Mouse (Mus musculus) neural tube, embryonic 13.5 days (tissue): ENCODE results near the gene Tspan10. TPM values are rescaled to one million over a fixed set of nuclear protein-coding genes. Genes with fewer than 3 reads are reported as not detected.
"Not testable (repeated sequence)": the region's sequence is repeated elsewhere in the genome, so short reads cannot be mapped to it uniquely, and the experiment has no call there.

Experiments
- ATAC-seq: fragments of 200-750 bp; cut with Nextera tagmentation; 2 replicates; pipeline ENCODE4 v1.8.0; 2017; ENCODE audit warnings: low read depth, mild to moderate bottlenecking, moderate TSS enrichment, moderate library complexity
- H3K27ac ChIP-seq: fragments of 300-500 bp; sonication (generic); replicated peaks from 2 replicates; pipeline ENCODE4 v1.5.1; 2015; ENCODE audit warnings: moderate library complexity, mild to moderate bottlenecking, inconsistent platforms
- H3K27me3 ChIP-seq: fragments of 300-500 bp; sonication (generic); 2 replicates; pipeline ENCODE4 v1.6.1; 2015; ENCODE audit warnings: mild to moderate bottlenecking, inconsistent platforms
- H3K36me3 ChIP-seq: fragments of 300-500 bp; sonication (generic); 2 replicates; pipeline ENCODE4 v1.6.1; 2015; ENCODE audit warnings: mild to moderate bottlenecking, inconsistent platforms
- H3K4me1 ChIP-seq: fragments of 300-500 bp; sonication (generic); replicated peaks from 2 replicates; pipeline ENCODE4 v1.6.1; 2015; ENCODE audit warnings: inconsistent platforms
- H3K4me2 ChIP-seq: fragments of 300-500 bp; sonication (generic); 2 replicates; pipeline ENCODE4 v1.6.1; 2015; ENCODE audit warnings: inconsistent platforms, mild to moderate bottlenecking, moderate library complexity
- H3K4me3 ChIP-seq: fragments of 300-500 bp; sonication (generic); 2 replicates; pipeline ENCODE4 v1.5.1; 2015; ENCODE audit warnings: mild to moderate bottlenecking, inconsistent platforms
- H3K9ac ChIP-seq: fragments of 300-500 bp; sonication (generic); 2 replicates; pipeline ENCODE4 v1.6.1; 2015; ENCODE audit warnings: moderate library complexity, mild to moderate bottlenecking, inconsistent platforms
- H3K9me3 ChIP-seq: fragments of 300-500 bp; sonication (generic); 2 replicates; pipeline ENCODE4 v1.6.1; 2016; ENCODE audit warnings: inconsistent platforms
- WGBS: fragments of 180-500 bp; shearing (Covaris S2); methylation state at CpG from one replicate; pipeline ENCODE4 v1.1.7; 2015; 5-methylcytosine and 5-hydroxymethylcytosine counted together
- polyA plus RNA-seq: library from polyadenylated mRNA; unstranded; fragments of >200 nt; fragmentation: Nextera tagmentation; extraction: Ambion mirVana; gene quantifications from 2 replicates; pipeline ENCODE4 v1.2.1, GENCODE M21; 2015

Gene Tspan10
- not detected in 2 replicates for polyA plus RNA-seq

- H3K9ac ChIP-seq = no peak within 1 kb of the TSS
- no peak within 1 kb of the TSS for H3K4me2 ChIP-seq
- no peaks in the 10 kb centered on the region for H3K9me3 ChIP-seq
- ATAC-seq = no peak
- H3K36me3 ChIP-seq = no peaks in the 10 kb centered on the region
- no peaks in the 10 kb centered on the region for H3K4me1 ChIP-seq
- no peak within 1 kb of the TSS for H3K27ac ChIP-seq
- H3K27me3 ChIP-seq = no peaks in the 10 kb centered on the region
- H3K4me3 ChIP-seq = no peak within 1 kb of the TSS
- WGBS = 79% methylated on average over 3 of the region's 3 CpGs
Measured at GRCm38 (mm10) chr11:120442344-120442743, at the start of gene Tspan10. TSS of gene Tspan10 (plus strand) at chr11:120442644.

GRCm38 (mm10) chr11:120395661-120396060 lies 46.8 kb upstream of the Tspan10 start:
- Histone ChIP-seq H3K9me3 (no peaks in the 10 kb centered on the region), H3K27me3 (no peaks in the 10 kb centered on the region), H3K27ac (no peak overlapping the region), H3K4me3 (no peak overlapping the region), H3K36me3 (peaks cover 77% of the 10 kb centered on the region), H3K4me2 (no peak overlapping the region), H3K4me1 (no peaks in the 10 kb centered on the region; the same call in 1 of the 2 replicates), H3K9ac (no peak overlapping the region)
- no peak for ATAC-seq
- WGBS = 82% methylated on average over 4 of the region's 4 CpGs

- WGBS = 68% methylated on average over 2 of the region's 2 CpGs
- no peak overlapping the region for H3K4me3 ChIP-seq
- H3K4me1 ChIP-seq = no peaks in the 10 kb centered on the region
- peaks cover 87% of the 10 kb centered on the region for H3K36me3 ChIP-seq
- no peaks in the 10 kb centered on the region for H3K9me3 ChIP-seq
- no peaks in the 10 kb centered on the region for H3K27me3 ChIP-seq
- no peak overlapping the region for H3K27ac ChIP-seq
- ATAC-seq = no peak
- H3K4me2 ChIP-seq = no peak overlapping the region
- H3K9ac ChIP-seq = no peak overlapping the region
Measured at GRCm38 (mm10) chr11:120397602-120398001, 44.8 kb upstream of the Tspan10 start.

GRCm38 (mm10) chr11:120399319-120399718 lies 43.1 kb upstream of the Tspan10 start:
- no peaks in the 10 kb centered on the region for H3K4me1 ChIP-seq
- H3K27me3 ChIP-seq = no peaks in the 10 kb centered on the region
- no peak overlapping the region for H3K9ac ChIP-seq
- ATAC-seq = no peak
- H3K4me3 ChIP-seq = no peak overlapping the region
- H3K9me3 ChIP-seq = no peaks in the 10 kb centered on the region
- H3K36me3 ChIP-seq = peaks cover 88% of the 10 kb centered on the region
- 94% methylated on average over 2 of the region's 2 CpGs for WGBS
- no peak overlapping the region for H3K27ac ChIP-seq
- no peak overlapping the region for H3K4me2 ChIP-seq

- no peak overlapping the region for H3K9ac ChIP-seq
- no peaks in the 10 kb centered on the region for H3K4me1 ChIP-seq
- H3K9me3 ChIP-seq = no peaks in the 10 kb centered on the region
- H3K27me3 ChIP-seq = no peaks in the 10 kb centered on the region
- 93% methylated on average over 1 of the region's 1 CpGs for WGBS
- H3K4me3 ChIP-seq = no peak overlapping the region
- no peak for ATAC-seq
- H3K4me2 ChIP-seq = no peak overlapping the region
- peaks cover 98% of the 10 kb centered on the region for H3K36me3 ChIP-seq
- H3K27ac ChIP-seq = no peak overlapping the region
Measured at GRCm38 (mm10) chr11:120404814-120405213, 37.6 kb upstream of the Tspan10 start.

GRCm38 (mm10) chr11:120405867-120406266 lies 36.6 kb upstream of the Tspan10 start:
- WGBS = 90% methylated on average over 3 of the region's 3 CpGs
- H3K27me3 ChIP-seq = no peaks in the 10 kb centered on the region
- no peak overlapping the region for H3K9ac ChIP-seq
- no peaks in the 10 kb centered on the region for H3K9me3 ChIP-seq
- H3K36me3 ChIP-seq = peaks cover 98% of the 10 kb centered on the region
- H3K27ac ChIP-seq = no peak overlapping the region
- H3K4me1 ChIP-seq = no peaks in the 10 kb centered on the region
- no peak overlapping the region for H3K4me3 ChIP-seq
- ATAC-seq = no peak
- H3K4me2 ChIP-seq = no peak overlapping the region

- ATAC-seq = no peak
- no peaks in the 10 kb centered on the region for H3K4me1 ChIP-seq
- H3K4me3 ChIP-seq = no peak overlapping the region
- H3K36me3 ChIP-seq = peaks cover 98% of the 10 kb centered on the region
- no peak overlapping the region for H3K9ac ChIP-seq
- WGBS = 92% methylated on average over 1 of the region's 1 CpGs
- H3K4me2 ChIP-seq = no peak overlapping the region
- no peaks in the 10 kb centered on the region for H3K27me3 ChIP-seq
- H3K27ac ChIP-seq = no peak overlapping the region
- no peaks in the 10 kb centered on the region for H3K9me3 ChIP-seq
Measured at GRCm38 (mm10) chr11:120406445-120406844, 36.0 kb upstream of the Tspan10 start.

- not testable (repeated sequence) for H3K9ac ChIP-seq, H3K4me1 ChIP-seq, H3K27me3 ChIP-seq, H3K27ac ChIP-seq, ATAC-seq, H3K9me3 ChIP-seq, H3K4me2 ChIP-seq, H3K4me3 ChIP-seq
- 96% methylated on average over 7 of the region's 10 CpGs for WGBS
- H3K36me3 ChIP-seq = peaks cover 93% of the 10 kb centered on the region
Measured at GRCm38 (mm10) chr11:120413621-120414020, 28.8 kb upstream of the Tspan10 start.

GRCm38 (mm10) chr11:120417852-120418251 lies 24.6 kb upstream of the Tspan10 start:
- H3K4me2 ChIP-seq = no peak overlapping the region
- H3K36me3 ChIP-seq = peaks cover 92% of the 10 kb centered on the region
- no peaks in the 10 kb centered on the region for H3K27me3 ChIP-seq
- H3K4me1 ChIP-seq = no peaks in the 10 kb centered on the region
- no peak overlapping the region for H3K4me3 ChIP-seq
- no peak overlapping the region for H3K9ac ChIP-seq
- H3K27ac ChIP-seq = no peak overlapping the region
- WGBS = 90% methylated on average over 7 of the region's 7 CpGs
- no peak for ATAC-seq
- no peaks in the 10 kb centered on the region for H3K9me3 ChIP-seq

- H3K9ac ChIP-seq = no peak overlapping the region
- peaks cover 4% of the 10 kb centered on the region; the same call in 1 of the 2 replicates for H3K4me1 ChIP-seq
- no peak overlapping the region for H3K4me2 ChIP-seq
- 53% methylated on average over 1 of the region's 1 CpGs for WGBS
- ATAC-seq = no peak
- peaks cover 92% of the 10 kb centered on the region for H3K36me3 ChIP-seq
- no peaks in the 10 kb centered on the region for H3K27me3 ChIP-seq
- no peak overlapping the region for H3K4me3 ChIP-seq
- H3K27ac ChIP-seq = no peak overlapping the region
- H3K9me3 ChIP-seq = no peaks in the 10 kb centered on the region
Measured at GRCm38 (mm10) chr11:120418592-120418991, 23.9 kb upstream of the Tspan10 start.

- ATAC-seq = no peak
- Histone ChIP-seq H3K36me3 (peaks cover 86% of the 10 kb centered on the region), H3K4me1 (peaks cover 4% of the 10 kb centered on the region; the same call in 1 of the 2 replicates), H3K4me3 (no peak overlapping the region), H3K27ac (0 out of 2 replicates have a peak overlapping the region, but pooled peaks have one; percentile 18), H3K9me3 (no peaks in the 10 kb centered on the region), H3K4me2 (no peak overlapping the region), H3K27me3 (no peaks in the 10 kb centered on the region), H3K9ac (no peak overlapping the region)
- WGBS = 74% methylated on average over 13 of the region's 13 CpGs
Measured at GRCm38 (mm10) chr11:120422651-120423568, 19.5 kb upstream of the Tspan10 start.

GRCm38 (mm10) chr11:120423569-120424295 lies 18.7 kb upstream of the Tspan10 start:
- 69% methylated on average over 9 of the region's 9 CpGs for WGBS
- Histone ChIP-seq H3K27me3 (no peaks in the 10 kb centered on the region), H3K4me3 (no peak overlapping the region), H3K27ac (no peak overlapping the region), H3K36me3 (peaks cover 86% of the 10 kb centered on the region), H3K4me2 (no peak overlapping the region), H3K9me3 (no peaks in the 10 kb centered on the region), H3K4me1 (peaks cover 4% of the 10 kb centered on the region; the same call in 1 of the 2 replicates), H3K9ac (no peak overlapping the region)
- no peak for ATAC-seq
